Mouse (Mus musculus) heart, embryonic 13.5 days (tissue): ENCODE data around the gene Snx7. TPM values are rescaled to one million over a fixed set of nuclear protein-coding genes. Genes with fewer than 3 reads are reported as not detected.

ENCODE experiments used
- ATAC-seq: fragments of 200-750 bp; cut with Nextera tagmentation; 2 replicates; pipeline ENCODE4 v1.8.0; 2017; ENCODE audit warnings: moderate TSS enrichment; ENCODE audit not compliant: insufficient number of reproducible peaks, low FRiP score, low TSS enrichment; ENCODE audit errors: extremely low read depth
- H3K27ac ChIP-seq: fragments of 300-500 bp; sonication (generic); replicated peaks from 2 replicates; pipeline ENCODE4 v1.5.1; 2015; ENCODE audit warnings: moderate library complexity, mild to moderate bottlenecking, inconsistent platforms
- H3K27me3 ChIP-seq: fragments of 300-500 bp; sonication (generic); replicated peaks from 2 replicates; pipeline ENCODE4 v1.6.1; 2015; ENCODE audit warnings: mild to moderate bottlenecking, inconsistent platforms
- H3K36me3 ChIP-seq: fragments of 300-500 bp; sonication (generic); 2 replicates; pipeline ENCODE4 v1.6.1; 2015; ENCODE audit warnings: mild to moderate bottlenecking, inconsistent platforms
- H3K4me1 ChIP-seq: fragments of 300-500 bp; sonication (generic); 2 replicates; pipeline ENCODE4 v1.6.1; 2015; ENCODE audit warnings: inconsistent platforms
- H3K4me2 ChIP-seq: fragments of 300-500 bp; sonication (generic); 2 replicates; pipeline ENCODE4 v1.6.1; 2015; ENCODE audit warnings: inconsistent platforms, mild to moderate bottlenecking, moderate library complexity
- H3K4me3 ChIP-seq: fragments of 300-500 bp; sonication (generic); 2 replicates; pipeline ENCODE4 v1.5.1; 2015; ENCODE audit warnings: moderate library complexity, mild to moderate bottlenecking, inconsistent platforms
- H3K9ac ChIP-seq: fragments of 300-500 bp; sonication (generic); 2 replicates; pipeline ENCODE4 v1.6.1; 2015; ENCODE audit warnings: inconsistent platforms, mild to moderate bottlenecking, moderate library complexity
- H3K9me3 ChIP-seq: fragments of 300-500 bp; sonication (generic); 2 replicates; pipeline ENCODE4 v1.6.1; 2016; ENCODE audit warnings: inconsistent platforms
- WGBS: fragments of 180-500 bp; shearing (Covaris S2); methylation state at CpG from one replicate; pipeline ENCODE4 v1.1.7; 2015; ENCODE audit warnings: mixed read lengths; 5-methylcytosine and 5-hydroxymethylcytosine counted together
- polyA plus RNA-seq: library from polyadenylated mRNA; unstranded; fragments of >200 nt; fragmentation: Nextera tagmentation; extraction: Ambion mirVana; gene quantifications from 2 replicates; pipeline ENCODE4 v1.2.1, GENCODE M21; 2015

The Snx7 gene
- 36.1 and 40.0 TPM in 2 replicates for polyA plus RNA-seq

DNA sequence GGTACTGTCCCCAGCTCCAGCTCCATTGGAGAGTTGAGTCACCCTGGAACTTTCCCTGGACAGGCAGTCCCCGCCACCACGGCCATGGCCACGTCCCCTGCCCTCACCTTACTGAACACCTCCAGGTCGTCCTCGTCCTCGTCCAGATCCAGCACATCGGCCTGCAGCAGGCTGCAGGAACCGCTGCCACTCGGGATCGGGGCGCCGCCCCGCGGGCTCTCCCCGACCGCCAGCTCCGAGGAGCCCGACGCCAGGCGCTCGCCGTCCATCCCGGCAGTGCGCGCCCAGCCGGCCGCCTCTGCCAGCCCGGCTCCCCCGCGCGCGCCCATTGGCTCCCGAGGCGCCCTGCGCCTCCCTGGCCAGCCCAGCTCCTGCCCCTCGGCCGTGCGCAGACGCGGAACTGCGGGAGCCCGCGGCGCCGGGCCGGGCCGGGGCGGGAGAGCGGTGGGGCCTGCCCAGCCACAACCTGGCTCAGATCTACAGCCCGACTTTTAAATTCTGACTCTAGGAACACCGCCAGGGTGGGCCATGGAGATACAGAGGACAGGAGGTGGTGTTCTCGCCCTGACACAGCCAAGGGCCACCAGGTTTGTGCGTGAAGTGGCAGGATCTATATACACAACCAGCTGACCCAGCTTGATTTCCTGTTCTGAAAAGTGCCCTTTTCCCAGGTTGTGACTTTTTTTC, at the start of gene Snx7:
TSS of gene Snx7 (minus strand) at position 300 of the 687 bp plus-strand sequence.
- peak within 1 kb of the TSS; percentile 89 for H3K9ac ChIP-seq
- peak; percentile 97 for ATAC-seq
- under 1% methylated on average over 43 of the region's 53 CpGs for WGBS
- H3K4me2 ChIP-seq, result peak within 1 kb of the TSS; percentile 74
- H3K27ac ChIP-seq, result peak within 1 kb of the TSS; percentile 88
- no peaks in the 10 kb centered on the region for H3K27me3 ChIP-seq
- H3K4me3 ChIP-seq, result peak within 1 kb of the TSS; percentile 76
- H3K4me1 ChIP-seq, result peaks cover 41% of the 10 kb centered on the region
- no peaks in the 10 kb centered on the region for H3K36me3 ChIP-seq
- no peaks in the 10 kb centered on the region for H3K9me3 ChIP-seq

DNA sequence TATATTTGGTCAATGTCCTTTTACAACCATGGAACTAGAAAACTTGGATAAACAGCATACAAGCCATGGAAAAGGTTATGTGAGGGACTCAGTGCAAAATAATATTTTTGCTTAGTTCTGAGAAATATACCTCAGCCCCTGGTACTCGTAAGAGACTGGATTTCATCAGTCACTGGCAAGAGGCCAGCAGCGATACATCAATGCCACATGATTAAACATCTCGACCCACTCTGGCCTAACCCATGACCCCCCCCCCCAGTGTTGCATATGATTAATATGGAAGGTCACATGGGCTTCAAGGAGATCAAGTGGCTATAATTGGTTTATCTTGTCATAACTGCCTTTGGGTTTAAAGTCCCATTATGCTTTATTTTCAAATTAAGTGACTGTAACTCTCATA, 46.7 kb upstream of the Snx7 start:
- Histone ChIP-seq H3K4me3 (no peak overlapping the region), H3K27me3 (no peaks in the 10 kb centered on the region), H3K9me3 (no peaks in the 10 kb centered on the region), H3K9ac (no peak overlapping the region), H3K4me1 (no peaks in the 10 kb centered on the region), H3K27ac (no peak overlapping the region), H3K4me2 (no peak overlapping the region), H3K36me3 (no peaks in the 10 kb centered on the region)
- no peak for ATAC-seq
- WGBS, result 53% methylated on average over 3 of the region's 3 CpGs

DNA sequence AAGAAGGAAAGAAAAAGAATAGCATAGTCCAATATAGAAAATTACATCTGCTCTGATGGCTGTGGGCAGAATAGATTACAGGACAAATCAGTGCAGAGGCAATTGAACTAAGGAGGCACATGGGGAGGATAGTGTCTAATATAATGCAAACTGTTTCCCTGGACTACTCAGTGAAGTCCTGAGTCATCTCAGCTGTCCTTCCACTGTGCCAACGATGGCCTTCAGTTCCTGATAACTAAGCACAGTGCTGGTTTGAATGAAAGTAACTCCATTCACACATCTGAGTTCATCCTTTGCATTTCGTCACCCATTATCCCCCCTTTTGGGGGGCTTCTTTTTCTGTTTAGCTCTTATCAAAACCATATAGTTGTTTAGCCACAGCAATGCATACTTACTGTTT, 25.0 kb upstream of the Snx7 start:
- Histone ChIP-seq H3K9ac (no peak overlapping the region), H3K4me3 (no peak overlapping the region), H3K36me3 (no peaks in the 10 kb centered on the region), H3K4me1 (no peaks in the 10 kb centered on the region), H3K27me3 (no peaks in the 10 kb centered on the region), H3K4me2 (no peak overlapping the region), H3K27ac (no peak overlapping the region), H3K9me3 (no peaks in the 10 kb centered on the region)
- WGBS, result 56% methylated on average over 2 of the region's 2 CpGs
- no peak for ATAC-seq

DNA sequence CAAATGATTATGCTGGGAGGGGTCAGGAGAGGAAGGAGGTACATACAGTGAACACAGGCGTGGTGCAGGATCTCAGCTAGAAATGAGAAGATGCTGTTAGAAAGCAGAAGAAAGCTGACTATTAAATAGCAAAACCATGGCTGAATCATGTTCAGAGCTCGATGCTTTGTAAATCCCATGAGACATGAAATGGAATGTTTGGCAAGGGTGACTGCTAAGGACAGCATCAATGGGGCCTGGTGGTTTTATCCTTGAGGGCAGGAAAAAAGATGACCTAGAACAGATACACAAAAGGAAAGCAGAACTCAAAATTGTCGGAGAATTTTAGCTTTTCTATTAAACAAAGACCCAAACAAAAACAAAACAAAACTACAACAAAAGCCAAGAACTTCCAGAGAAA, 6.7 kb upstream of the Snx7 start:
- Histone ChIP-seq H3K27me3 (no peaks in the 10 kb centered on the region), H3K4me1 (no peaks in the 10 kb centered on the region), H3K36me3 (no peaks in the 10 kb centered on the region), H3K27ac (no peak overlapping the region), H3K9me3 (no peaks in the 10 kb centered on the region), H3K4me3 (no peak overlapping the region), H3K4me2 (no peak overlapping the region), H3K9ac (no peak overlapping the region)
- 68% methylated on average over 3 of the region's 3 CpGs for WGBS
- ATAC-seq, result no peak

DNA sequence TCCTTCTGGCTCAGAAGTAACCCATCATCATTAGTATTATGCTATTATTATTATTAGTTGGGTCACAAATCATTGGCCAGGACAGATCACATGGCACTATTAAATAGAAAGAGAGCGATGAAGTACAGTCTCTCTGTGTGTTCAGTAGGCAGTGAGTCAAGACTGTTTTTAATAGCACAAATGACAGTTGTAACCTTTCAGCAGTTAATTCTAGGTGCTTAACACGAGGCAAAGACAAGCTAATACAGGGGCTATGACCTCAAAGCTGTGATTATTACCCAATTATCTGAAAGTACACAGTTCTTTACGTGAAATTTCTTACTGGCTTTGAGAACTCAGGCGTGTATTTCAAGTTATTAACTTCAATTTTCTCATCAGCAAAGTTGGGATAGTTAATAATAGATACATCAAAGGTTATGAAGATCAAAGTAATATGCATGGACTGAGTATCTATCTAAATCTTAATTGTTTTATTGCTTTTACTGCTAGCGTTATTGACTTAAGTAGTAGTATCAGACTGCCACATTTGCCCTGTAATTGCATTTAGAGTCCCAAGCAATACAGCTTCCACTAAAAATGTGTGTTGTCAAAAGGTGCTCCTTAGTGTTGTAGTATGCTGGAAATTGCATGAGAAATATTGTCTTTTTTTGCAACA, 4.6 kb upstream of the Snx7 start:
- 65% methylated on average over 5 of the region's 5 CpGs for WGBS
- Histone ChIP-seq H3K27ac (no peak overlapping the region), H3K27me3 (no peaks in the 10 kb centered on the region), H3K4me1 (peaks cover 5% of the 10 kb centered on the region; the same call in 1 of the 2 replicates), H3K4me2 (no peak overlapping the region), H3K36me3 (no peaks in the 10 kb centered on the region), H3K9ac (no peak overlapping the region), H3K4me3 (no peak overlapping the region), H3K9me3 (no peaks in the 10 kb centered on the region)
- no peak for ATAC-seq

DNA sequence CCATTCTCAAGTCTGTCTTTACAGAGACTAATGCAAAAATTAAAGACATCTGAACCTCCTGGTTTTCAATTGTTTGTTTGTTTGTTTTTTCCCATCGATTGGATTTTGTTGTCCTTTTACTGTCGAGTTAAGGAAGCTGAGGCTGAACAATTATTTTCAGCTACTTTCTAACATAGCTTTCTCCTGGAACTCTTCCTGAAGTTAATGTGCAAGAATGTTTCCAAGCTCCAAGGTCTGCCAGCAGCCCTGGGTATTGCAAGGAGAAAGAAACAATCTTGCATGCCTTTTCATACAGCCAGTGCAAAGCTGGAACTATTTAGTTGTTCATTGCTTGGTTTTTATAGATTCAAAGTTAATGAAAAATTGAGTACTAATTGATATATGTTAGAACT, 584 bp upstream of the Snx7 start:
- WGBS, result 16% methylated on average over 2 of the region's 2 CpGs
- peak overlapping the region; percentile 89 for H3K9ac ChIP-seq
- no peaks in the 10 kb centered on the region for H3K27me3 ChIP-seq
- peak overlapping the region; percentile 74 for H3K4me2 ChIP-seq
- peak overlapping the region; percentile 76 for H3K4me3 ChIP-seq
- no peaks in the 10 kb centered on the region for H3K9me3 ChIP-seq
- ATAC-seq, result no peak
- peak overlapping the region; percentile 88 for H3K27ac ChIP-seq
- H3K36me3 ChIP-seq, result no peaks in the 10 kb centered on the region
- H3K4me1 ChIP-seq, result peaks cover 38% of the 10 kb centered on the region

DNA sequence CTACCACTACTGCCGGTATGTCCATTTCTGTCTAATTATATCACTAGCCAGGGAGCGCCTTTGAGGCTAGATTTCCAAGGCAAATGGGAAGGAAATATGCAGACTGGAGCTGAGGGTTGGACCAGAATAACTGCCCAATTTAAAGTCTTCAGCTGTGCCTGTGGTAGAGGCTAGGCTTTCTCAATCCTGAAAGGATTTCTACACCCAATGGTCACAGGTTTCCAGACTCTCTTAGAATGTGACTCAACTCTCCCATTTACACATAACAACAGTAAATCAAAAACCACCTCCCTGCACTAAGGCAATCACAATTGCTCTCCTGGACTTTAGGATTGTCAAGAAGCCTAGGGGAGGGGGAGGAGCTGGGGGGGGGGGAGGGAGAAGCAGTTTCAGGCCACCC, 645 bp downstream of the Snx7 start:
- H3K4me2 ChIP-seq, result peak overlapping the region; percentile 74
- no peaks in the 10 kb centered on the region for H3K36me3 ChIP-seq
- no peaks in the 10 kb centered on the region for H3K27me3 ChIP-seq
- peak overlapping the region; percentile 76 for H3K4me3 ChIP-seq
- WGBS, result 31% methylated on average over 2 of the region's 2 CpGs
- H3K9me3 ChIP-seq, result no peaks in the 10 kb centered on the region
- H3K9ac ChIP-seq, result peak overlapping the region; percentile 89
- peaks cover 41% of the 10 kb centered on the region for H3K4me1 ChIP-seq
- H3K27ac ChIP-seq, result peak overlapping the region; percentile 88
- no peak for ATAC-seq

DNA sequence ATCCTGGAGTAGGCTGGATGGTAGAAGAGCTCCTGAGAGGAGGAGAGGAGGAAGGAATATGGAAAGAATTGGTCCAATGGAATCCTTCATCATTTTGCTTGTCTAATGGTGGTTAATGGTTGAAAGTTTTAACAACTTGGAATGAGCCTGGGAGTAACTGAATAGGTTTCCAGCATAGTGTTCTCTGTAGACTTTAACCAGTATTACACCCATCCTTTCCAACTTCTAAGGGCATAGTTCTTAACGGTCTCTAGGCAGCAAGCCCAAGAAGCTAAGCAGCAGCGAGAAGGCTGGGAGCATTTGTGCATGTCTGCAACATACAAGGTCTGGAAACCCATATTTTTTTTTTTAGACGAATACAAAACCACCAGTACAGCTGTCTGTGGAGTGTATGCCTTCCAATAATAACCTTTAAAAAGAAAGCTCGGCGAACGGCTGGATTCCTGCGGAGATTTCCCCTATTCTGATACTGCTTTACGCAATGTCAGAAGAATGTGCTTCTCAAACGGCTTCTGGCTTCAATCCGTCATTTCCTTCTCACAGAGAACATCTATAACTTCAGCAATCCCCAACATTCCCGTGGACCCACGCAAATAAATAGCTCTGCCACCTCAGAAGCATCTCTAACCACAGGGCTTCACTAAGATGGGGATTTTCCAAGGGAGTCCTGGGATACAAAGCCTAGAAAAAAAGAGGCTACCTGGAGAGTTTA, 1.9 kb downstream of the Snx7 start:
- peak overlapping the region; percentile 76 for H3K4me3 ChIP-seq
- peak overlapping the region; percentile 55 for H3K9ac ChIP-seq
- H3K9me3 ChIP-seq, result no peaks in the 10 kb centered on the region
- ATAC-seq, result no peak
- H3K36me3 ChIP-seq, result no peaks in the 10 kb centered on the region
- H3K27ac ChIP-seq, result peak overlapping the region; percentile 60
- no peaks in the 10 kb centered on the region for H3K27me3 ChIP-seq
- peak overlapping the region; percentile 74 for H3K4me2 ChIP-seq
- WGBS, result 47% methylated on average over 12 of the region's 12 CpGs
- peaks cover 47% of the 10 kb centered on the region for H3K4me1 ChIP-seq

DNA sequence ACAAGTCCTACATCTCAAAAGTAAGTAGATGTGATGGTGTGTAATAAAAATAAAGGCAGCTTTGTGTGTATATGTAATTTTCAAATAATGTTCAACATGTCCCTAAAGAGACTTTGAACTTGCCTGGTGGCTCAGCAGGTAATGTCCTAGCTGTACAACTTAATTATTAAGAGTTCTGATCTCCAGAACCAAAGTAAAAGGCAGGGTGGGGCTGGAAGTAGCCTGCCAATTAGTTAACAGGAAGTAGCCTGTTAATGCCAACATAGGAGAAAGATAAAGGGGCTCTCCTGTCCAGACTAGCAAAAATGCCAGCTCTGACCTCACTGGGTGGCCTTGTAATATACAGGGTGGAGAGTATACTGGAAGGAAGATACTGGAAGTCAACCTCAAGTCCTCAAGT, 3.1 kb downstream of the Snx7 start:
- Histone ChIP-seq H3K4me2 (no peak overlapping the region), H3K4me3 (no peak overlapping the region), H3K27me3 (no peaks in the 10 kb centered on the region), H3K4me1 (peaks cover 47% of the 10 kb centered on the region), H3K27ac (no peak overlapping the region), H3K36me3 (no peaks in the 10 kb centered on the region), H3K9ac (no peak overlapping the region), H3K9me3 (no peaks in the 10 kb centered on the region)
- no peak for ATAC-seq

DNA sequence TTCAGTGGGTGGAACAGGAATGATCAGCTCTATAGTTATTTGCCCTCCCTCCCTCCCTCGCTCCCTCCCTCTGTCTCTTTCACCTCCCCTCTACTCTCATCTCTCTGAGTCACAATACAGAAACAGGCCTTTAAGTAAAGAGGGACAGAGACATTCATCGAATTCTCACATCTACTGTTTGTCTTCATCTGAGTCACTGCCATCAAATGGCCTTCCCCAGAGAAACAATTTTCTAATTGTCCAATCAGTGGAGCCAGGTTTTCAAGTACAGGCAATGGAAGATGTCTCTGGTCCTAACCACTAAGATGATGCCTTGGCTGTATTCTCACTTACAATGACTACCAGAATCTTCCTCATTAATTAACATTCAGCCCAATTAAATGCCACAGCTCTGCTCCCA, 5.8 kb downstream of the Snx7 start:
- H3K27me3 ChIP-seq, result no peaks in the 10 kb centered on the region
- no peak overlapping the region for H3K4me2 ChIP-seq
- no peak overlapping the region for H3K27ac ChIP-seq
- 55% methylated on average over 2 of the region's 2 CpGs for whole genome bisulfite sequencing
- H3K36me3 ChIP-seq, result peaks cover 9% of the 10 kb centered on the region
- ATAC-seq, result no peak
- peaks cover 39% of the 10 kb centered on the region for H3K4me1 ChIP-seq
- H3K4me3 ChIP-seq, result no peak overlapping the region
- no peak overlapping the region for H3K9ac ChIP-seq
- H3K9me3 ChIP-seq, result no peaks in the 10 kb centered on the region

DNA sequence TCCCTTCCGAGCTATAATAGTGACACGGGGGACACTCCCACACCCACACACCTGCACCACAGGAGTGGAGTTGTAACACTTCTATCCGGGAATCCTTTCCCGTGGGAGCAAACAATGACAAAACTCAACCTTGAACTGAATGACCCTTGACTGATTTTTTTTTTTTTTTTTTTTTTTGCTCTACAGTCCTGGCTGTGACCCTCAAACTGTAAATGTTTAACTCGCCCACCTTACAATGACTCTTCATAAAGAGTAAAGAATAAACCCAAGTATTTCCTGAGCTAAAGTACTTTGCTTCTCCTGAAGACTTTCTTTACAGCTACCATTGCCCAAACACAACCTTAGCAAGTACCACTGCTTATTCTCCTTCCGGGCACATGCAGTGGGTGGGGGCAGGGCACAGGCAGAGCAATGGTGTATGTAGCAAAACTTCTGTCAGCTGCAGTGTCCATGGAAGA, 6.7 kb downstream of the Snx7 start:
- Histone ChIP-seq H3K4me2 (no peak overlapping the region), H3K36me3 (peaks cover 9% of the 10 kb centered on the region), H3K27ac (no peak overlapping the region), H3K4me1 (peaks cover 30% of the 10 kb centered on the region), H3K9me3 (no peaks in the 10 kb centered on the region), H3K4me3 (no peak overlapping the region), H3K27me3 (no peaks in the 10 kb centered on the region), H3K9ac (no peak overlapping the region)
- 75% methylated on average over 6 of the region's 6 CpGs for WGBS
- no peak for ATAC-seq
